Mouse (Mus musculus) midbrain, embryonic 14.5 days (tissue): Measurements from ENCODE around the gene Meox1. TPM values are rescaled to one million over a fixed set of nuclear protein-coding genes. Genes with fewer than 3 reads are reported as not detected.
A peak's percentile ranks its signal among the peaks of the same experiment; 100 is the strongest.

ENCODE experiments used
- ATAC-seq: fragments of 200-750 bp; cut with Nextera tagmentation; 2 replicates; pipeline ENCODE4 v1.8.0; 2017; ENCODE audit warnings: moderate number of reproducible peaks, moderate library complexity; ENCODE audit not compliant: low FRiP score, low TSS enrichment
- DNase-seq: peaks from one replicate; pipeline ENCODE4 v3.0.0-alpha.2; 2015
- H3K27ac ChIP-seq: fragments of 300-500 bp; sonication (generic); replicated peaks from 2 replicates; pipeline ENCODE4 v1.5.1; 2014; ENCODE audit warnings: mild to moderate bottlenecking, low read depth, low read length, moderate library complexity
- H3K27me3 ChIP-seq: fragments of 300-500 bp; sonication (generic); 2 replicates; pipeline ENCODE4 v1.6.1; 2014; ENCODE audit warnings: low read length, control low read depth, mixed read lengths; ENCODE audit not compliant: control insufficient read depth, insufficient read depth
- H3K36me3 ChIP-seq: fragments of 300-500 bp; sonication (generic); 2 replicates; pipeline ENCODE4 v1.6.1; 2014; ENCODE audit warnings: low read length, control low read depth; ENCODE audit not compliant: control insufficient read depth, insufficient read depth
- H3K4me1 ChIP-seq: fragments of 300-500 bp; sonication (generic); 2 replicates; pipeline ENCODE4 v1.6.1; 2014; ENCODE audit warnings: mild to moderate bottlenecking, antibody characterized with exemption, low read length, control low read depth; ENCODE audit not compliant: control insufficient read depth, insufficient read depth
- H3K4me2 ChIP-seq: fragments of 300-500 bp; sonication (generic); 2 replicates; pipeline ENCODE4 v1.6.1; 2014; ENCODE audit warnings: mild to moderate bottlenecking, low read length, moderate library complexity
- H3K4me3 ChIP-seq: fragments of 300-500 bp; sonication (generic); replicated peaks from 2 replicates; pipeline ENCODE4 v1.5.1; 2014; ENCODE audit warnings: low read depth, low read length
- H3K9ac ChIP-seq: fragments of 300-500 bp; sonication (generic); replicated peaks from 2 replicates; pipeline ENCODE4 v1.6.1; 2014; ENCODE audit warnings: mild to moderate bottlenecking, low read length, moderate library complexity
- H3K9me3 ChIP-seq: fragments of 300-500 bp; sonication (generic); 2 replicates; pipeline ENCODE4 v1.6.1; 2016; ENCODE audit warnings: low read length, control low read depth, mixed read lengths; ENCODE audit not compliant: control insufficient read depth
- WGBS: fragments of 180-500 bp; shearing (Covaris S2); extraction: QIAGEN DNeasy Blood & Tissue Kit; methylation state at CpG from one replicate; pipeline ENCODE4 v1.1.7; 2014; 5-methylcytosine and 5-hydroxymethylcytosine counted together
- polyA plus RNA-seq: library from polyadenylated mRNA; unstranded; fragments of >200 nt; fragmentation: Nextera tagmentation; extraction: Ambion mirVana; gene quantifications from 2 replicates; pipeline ENCODE4 v1.2.1, GENCODE M21; 2014

The Meox1 gene
- polyA plus RNA-seq, 1 experiment from 2014 or later: 0.25 TPM

GRCm38 (mm10) chr11:101878696-101879095 lies 15.5 kb downstream of the Meox1 start:
- Histone ChIP-seq H3K4me2 (no peak overlapping the region), H3K4me3 (no peak overlapping the region), H3K4me1 (peaks cover 14% of the 10 kb centered on the region), H3K27ac (no peak overlapping the region), H3K9me3 (no peaks in the 10 kb centered on the region), H3K27me3 (no peaks in the 10 kb centered on the region), H3K9ac (no peak overlapping the region), H3K36me3 (no peaks in the 10 kb centered on the region)
- 54% methylated on average over 6 of the region's 6 CpGs for WGBS
- DNase-seq: peak; percentile 29
- ATAC-seq: no peak

GRCm38 (mm10) chr11:101874978-101875377 lies 19.2 kb downstream of the Meox1 start:
- ATAC-seq (no peak), DNase-seq (peak; percentile 58)
- H3K9me3 ChIP-seq: no peaks in the 10 kb centered on the region
- WGBS: 63% methylated on average over 5 of the region's 5 CpGs
- H3K27me3 ChIP-seq: no peaks in the 10 kb centered on the region
- H3K36me3 ChIP-seq: no peaks in the 10 kb centered on the region
- no peak overlapping the region for H3K4me2 ChIP-seq
- H3K9ac ChIP-seq: no peak overlapping the region
- H3K27ac ChIP-seq: no peak overlapping the region
- peaks cover 6% of the 10 kb centered on the region; the same call in 1 of the 2 replicates for H3K4me1 ChIP-seq
- no peak overlapping the region for H3K4me3 ChIP-seq

GRCm38 (mm10) chr11:101873909-101874308 lies 20.3 kb downstream of the Meox1 start:
- Histone ChIP-seq H3K4me2 (no peak overlapping the region), H3K4me3 (no peak overlapping the region), H3K27ac (no peak overlapping the region), H3K36me3 (no peaks in the 10 kb centered on the region), H3K27me3 (no peaks in the 10 kb centered on the region), H3K4me1 (peaks cover 4% of the 10 kb centered on the region; the same call in 1 of the 2 replicates), H3K9me3 (no peaks in the 10 kb centered on the region), H3K9ac (no peak overlapping the region)
- DNase-seq (no peak), ATAC-seq (no peak)
- WGBS: 83% methylated on average over 8 of the region's 8 CpGs

- H3K9ac ChIP-seq: no peak overlapping the region
- no peak overlapping the region for H3K4me2 ChIP-seq
- DNase-seq (no peak), ATAC-seq (no peak)
- H3K9me3 ChIP-seq: no peaks in the 10 kb centered on the region
- 39% methylated on average over 6 of the region's 6 CpGs for WGBS
- H3K4me3 ChIP-seq: no peak overlapping the region
- no peaks in the 10 kb centered on the region for H3K27me3 ChIP-seq
- peaks cover 3% of the 10 kb centered on the region; the same call in 1 of the 2 replicates for H3K4me1 ChIP-seq
- no peaks in the 10 kb centered on the region for H3K36me3 ChIP-seq
- no peak overlapping the region for H3K27ac ChIP-seq
These were observed 22.7 kb downstream of the Meox1 start for GRCm38 (mm10) chr11:101871435-101871834.

DNA sequence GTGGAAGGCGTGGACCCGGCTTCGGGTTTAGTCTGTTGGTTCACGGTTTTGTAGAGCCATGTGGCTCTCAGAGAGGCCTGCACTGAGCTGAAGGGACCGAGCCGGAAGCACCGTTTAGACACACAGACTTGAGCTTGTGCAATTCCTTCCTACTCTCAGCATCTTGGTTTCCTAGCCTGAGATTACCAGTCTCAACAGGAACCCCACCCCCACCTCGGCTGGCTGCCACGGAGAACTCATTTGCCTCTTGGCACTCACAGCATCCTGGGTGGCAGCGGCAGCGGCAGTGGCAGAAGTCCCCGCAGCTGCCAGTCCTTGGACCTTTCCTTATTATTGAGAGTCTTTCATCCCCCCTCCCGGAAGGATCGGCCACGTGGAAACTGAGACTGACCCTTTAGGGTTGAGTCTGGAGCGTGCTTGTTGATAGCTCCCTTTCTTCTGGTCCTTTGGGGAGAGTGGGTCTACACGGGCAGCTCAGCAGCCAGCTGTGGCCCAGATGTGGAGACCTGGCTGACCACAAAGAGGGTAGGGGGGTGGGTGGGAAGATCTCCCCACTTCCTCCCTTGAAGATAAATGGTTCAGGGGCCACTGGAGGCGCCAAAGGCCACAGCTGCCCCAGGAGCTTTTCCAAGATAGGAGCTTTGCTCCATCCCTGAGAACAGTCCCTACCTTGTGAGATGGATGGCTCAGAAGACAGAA lies 24.0 kb downstream of the Meox1 start:
- no peaks in the 10 kb centered on the region for H3K27me3 ChIP-seq
- no peak for ATAC-seq
- peak; percentile 48 for DNase-seq
- no peak overlapping the region for H3K4me2 ChIP-seq
- 68% methylated on average over 18 of the region's 18 CpGs for WGBS
- no peaks in the 10 kb centered on the region for H3K9me3 ChIP-seq
- H3K36me3 ChIP-seq: no peaks in the 10 kb centered on the region
- no peak overlapping the region for H3K9ac ChIP-seq
- no peak overlapping the region for H3K4me3 ChIP-seq
- peaks cover 3% of the 10 kb centered on the region; the same call in 1 of the 2 replicates for H3K4me1 ChIP-seq
- H3K27ac ChIP-seq: no peak overlapping the region

DNA sequence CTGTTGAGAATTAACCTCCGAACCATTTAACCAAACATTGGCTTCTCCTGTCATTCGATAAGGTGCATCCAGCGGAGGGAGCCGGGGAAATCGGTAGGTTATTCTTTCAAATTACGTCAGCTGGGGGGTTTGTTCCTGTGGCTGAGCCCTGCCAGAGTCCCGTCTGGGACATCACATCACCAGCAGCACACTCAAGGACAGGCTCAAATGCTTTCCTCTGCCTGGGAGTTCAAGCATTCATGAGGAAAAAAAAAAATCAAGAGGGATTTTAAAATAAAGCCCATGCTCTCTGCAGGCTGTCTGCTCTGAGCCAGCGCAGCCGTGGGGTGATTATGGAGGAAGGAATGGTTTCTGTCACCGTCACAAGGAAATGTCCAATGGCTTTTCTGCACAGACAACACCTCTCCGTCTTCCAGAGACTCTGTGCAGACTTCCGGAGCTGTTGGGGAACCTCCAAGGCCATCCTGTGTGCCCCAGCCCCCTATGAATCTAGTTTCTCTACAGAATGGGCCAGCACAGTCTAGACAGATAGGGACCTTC lies 26.6 kb downstream of the Meox1 start:
- no peak overlapping the region for H3K4me3 ChIP-seq
- no peak overlapping the region for H3K9ac ChIP-seq
- no peaks in the 10 kb centered on the region for H3K9me3 ChIP-seq
- H3K4me2 ChIP-seq: no peak overlapping the region
- no peaks in the 10 kb centered on the region for H3K27me3 ChIP-seq
- H3K27ac ChIP-seq: no peak overlapping the region
- H3K36me3 ChIP-seq: no peaks in the 10 kb centered on the region
- no peaks in the 10 kb centered on the region for H3K4me1 ChIP-seq
- DNase-seq: no peak
- 89% methylated on average over 12 of the region's 12 CpGs for WGBS
- ATAC-seq: no peak

- ATAC-seq (no peak), DNase-seq (no peak)
- Histone ChIP-seq H3K9me3 (no peaks in the 10 kb centered on the region), H3K4me3 (no peak overlapping the region), H3K4me1 (no peaks in the 10 kb centered on the region), H3K9ac (no peak overlapping the region), H3K4me2 (no peak overlapping the region), H3K27me3 (no peaks in the 10 kb centered on the region), H3K36me3 (no peaks in the 10 kb centered on the region), H3K27ac (no peak overlapping the region)
- 41% methylated on average over 5 of the region's 5 CpGs for WGBS
These were observed 35.4 kb downstream of the Meox1 start for GRCm38 (mm10) chr11:101858742-101859141.

DNA sequence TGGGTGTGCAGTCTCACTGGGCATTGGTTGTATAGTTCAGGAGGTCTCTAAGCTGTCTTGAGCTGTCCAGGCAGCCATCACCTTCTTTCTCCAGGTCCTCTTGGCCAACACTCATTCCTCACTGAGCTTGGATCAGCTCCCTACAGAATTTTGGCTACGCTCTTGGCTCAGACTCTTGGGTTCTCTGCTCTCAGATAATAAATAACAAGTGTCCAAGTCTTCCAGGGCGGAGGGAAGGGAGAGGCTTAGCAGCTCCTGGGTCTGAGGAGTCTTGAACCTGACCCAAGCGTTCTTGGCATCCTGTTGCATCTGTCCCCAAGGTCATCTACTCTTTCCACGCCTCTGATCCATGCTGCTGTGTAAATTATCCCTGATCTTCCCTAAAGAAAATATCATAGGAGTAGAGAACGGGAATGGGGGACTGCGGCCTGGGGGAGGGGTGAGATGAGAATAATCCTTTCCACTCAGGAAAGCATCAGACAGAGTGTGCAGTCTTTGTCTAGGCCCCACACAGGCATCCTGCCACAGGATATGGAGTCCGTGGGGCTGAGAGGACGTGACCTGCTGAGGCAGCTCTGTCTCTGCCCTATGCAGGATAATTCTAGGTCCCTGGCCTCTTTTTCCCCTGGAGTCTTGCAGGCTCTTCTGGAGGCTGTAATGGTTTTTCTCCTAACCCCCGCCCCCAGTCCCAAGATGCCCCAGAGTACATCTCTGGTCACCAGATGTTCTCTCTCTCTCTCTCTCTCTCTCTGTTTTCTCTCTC lies 38.0 kb downstream of the Meox1 start:
- 88% methylated on average over 9 of the region's 9 CpGs for WGBS
- Histone ChIP-seq H3K27me3 (no peaks in the 10 kb centered on the region), H3K4me3 (no peak overlapping the region), H3K36me3 (no peaks in the 10 kb centered on the region), H3K9ac (no peak overlapping the region), H3K4me2 (no peak overlapping the region), H3K27ac (no peak overlapping the region), H3K9me3 (no peaks in the 10 kb centered on the region), H3K4me1 (no peaks in the 10 kb centered on the region)
- ATAC-seq (no peak), DNase-seq (no peak)
